Mouse (Mus musculus): Measurements from ENCODE around the gene Bola1. TPM values are rescaled to one million over a fixed set of nuclear protein-coding genes. Genes with fewer than 3 reads are reported as not detected.

Bola1 gene
- total RNA-seq, 2 experiments from 2014 or later: 7.1 to 8.5 TPM

Other genes with a start within 250 kb of the Bola1 start
- 10 to 100 TPM; 28.1 to 40.0 TPM for gene Plekho1, start 223.7 kb downstream of the Bola1 start, total RNA-seq (2023)
- gene Vps45, start 161.2 kb downstream of the Bola1 start, total RNA-seq (2023): 10 to 100 TPM in 1 of 2 experiments, 1 to 10 TPM in 1; 9.4 to 19.2 TPM
- 10 to 100 TPM; 18.1 to 27.4 TPM for gene Otud7b, start 115.2 kb downstream of the Bola1 start, total RNA-seq (2023)
- gene Mtmr11, start 57.7 kb downstream of the Bola1 start, total RNA-seq (2023): 1 to 10 TPM; 3.1 to 3.6 TPM
- 10 to 100 TPM; 80.9 to 82.9 TPM for gene Sf3b4, start 47.4 kb downstream of the Bola1 start, total RNA-seq (2023)
- gene Sv2a, start 38.6 kb downstream of the Bola1 start, total RNA-seq (2023): 1 to 10 TPM; 4.0 to 6.6 TPM
- 1 to 10 TPM; 3.0 to 5.2 TPM for gene Hist2h2ab, start 156 bp upstream of the Bola1 start, total RNA-seq (2023)
- gene Hist2h2ac, start 1.2 kb upstream of the Bola1 start, total RNA-seq (2023): 10 to 100 TPM; 68.9 to 78.6 TPM
- 1 to 10 TPM; 3.0 to 3.7 TPM for gene Hist2h2be, start 1.4 kb upstream of the Bola1 start, total RNA-seq (2023)
- 10 to 100 TPM in 1 of 2 experiments, 1 to 10 TPM in 1; 4.5 to 37.9 TPM for gene Hist2h3c2, start 19.4 kb upstream of the Bola1 start, total RNA-seq (2023)
- 100 to 1,000 TPM; 364 to 479 TPM for gene Hist2h2aa2, start 20.6 kb upstream of the Bola1 start, total RNA-seq (2023)
- gene Hist2h2aa1, start 25.8 kb upstream of the Bola1 start, total RNA-seq (2023): 1 to 10 TPM in 1 of 2 experiments, not detected in 1; 5.6 TPM
- not detected for gene Hist2h3c1, start 27.0 kb upstream of the Bola1 start, total RNA-seq (2023)
- 10 to 100 TPM; 49.6 to 70.8 TPM for gene Hist2h4, start 43.6 kb upstream of the Bola1 start, total RNA-seq (2023)
- 100 to 1,000 TPM in 1 of 2 experiments, 10 to 100 TPM in 1; 86.0 to 219 TPM for gene Hist2h3b, start 48.9 kb upstream of the Bola1 start, total RNA-seq (2023)
- 100 to 1,000 TPM; 184 to 294 TPM for gene Hist2h2bb, start 50.0 kb upstream of the Bola1 start, total RNA-seq (2023)
- gene Fcgr1, start 74.3 kb upstream of the Bola1 start, total RNA-seq (2023): not detected
- gene BC107364, start 232.6 kb upstream of the Bola1 start, total RNA-seq (2023): not detected

Measured in T-cell, adult 66 days (primary cell).